Mouse (Mus musculus) ES-Bruce4 (cell line): Measurements from ENCODE around the gene Rpgrip1. TPM values are rescaled to one million over a fixed set of nuclear protein-coding genes. Genes with fewer than 3 reads are reported as not detected.

Experiments
- H3K27ac ChIP-seq: 2 replicates; pipeline ENCODE4 v1.5.1; 2012; ENCODE audit warnings: low read length, inconsistent platforms; ENCODE audit not compliant: insufficient read depth
- H3K27me3 ChIP-seq: 2 replicates; pipeline ENCODE4 v1.6.1; 2012; ENCODE audit warnings: mild to moderate bottlenecking, low read length, inconsistent platforms; ENCODE audit not compliant: control insufficient read depth, poor library complexity, insufficient read depth, severe bottlenecking
- H3K36me3 ChIP-seq: 2 replicates; pipeline ENCODE4 v1.6.1; 2012; ENCODE audit warnings: inconsistent platforms, mild to moderate bottlenecking, low read length, moderate library complexity; ENCODE audit not compliant: control insufficient read depth, poor library complexity, insufficient read depth, severe bottlenecking
- H3K4me1 ChIP-seq: one replicate; pipeline ENCODE4 v1.8.1; 2011; ENCODE audit warnings: low read length; ENCODE audit not compliant: control insufficient read depth, insufficient read depth
- H3K4me3 ChIP-seq: 2 replicates; pipeline ENCODE4 v1.5.1; 2011; ENCODE audit warnings: low read depth, mild to moderate bottlenecking, low read length
- H3K9ac ChIP-seq: 2 replicates; pipeline ENCODE4 v1.6.1; 2012; ENCODE audit warnings: low read depth, mild to moderate bottlenecking, inconsistent platforms; ENCODE audit not compliant: poor library complexity, severe bottlenecking
- H3K9me3 ChIP-seq: replicated peaks from 2 replicates; pipeline ENCODE4 v1.6.1; 2012; ENCODE audit warnings: mild to moderate bottlenecking, low read length, inconsistent platforms; ENCODE audit not compliant: control insufficient read depth, poor library complexity, insufficient read depth, severe bottlenecking
- CTCF ChIP-seq: IDR thresholded peaks from one replicate; pipeline ENCODE4 v1.8.1; 2011; ENCODE audit warnings: low read depth, low read length
- EP300 ChIP-seq: IDR thresholded peaks from 2 replicates; pipeline ENCODE4 v1.6.1; 2011; ENCODE audit warnings: low read depth, low read length; ENCODE audit not compliant: insufficient read depth
- POLR2A ChIP-seq: IDR thresholded peaks from one replicate; pipeline ENCODE4 v1.8.1; 2011; ENCODE audit warnings: low read length; ENCODE audit not compliant: insufficient read depth
- polyA plus RNA-seq: library from polyadenylated mRNA; stranded (reverse); fragments of >200 nt; gene quantifications from 2 replicates; pipeline ENCODE4 v1.2.4, GENCODE M21; 2011; ENCODE audit warnings: low read depth; ENCODE audit not compliant: missing spikeins, insufficient read depth, insufficient read length

Rpgrip1 gene
- polyA plus RNA-seq, 1 experiment = 6.7 TPM

DNA sequence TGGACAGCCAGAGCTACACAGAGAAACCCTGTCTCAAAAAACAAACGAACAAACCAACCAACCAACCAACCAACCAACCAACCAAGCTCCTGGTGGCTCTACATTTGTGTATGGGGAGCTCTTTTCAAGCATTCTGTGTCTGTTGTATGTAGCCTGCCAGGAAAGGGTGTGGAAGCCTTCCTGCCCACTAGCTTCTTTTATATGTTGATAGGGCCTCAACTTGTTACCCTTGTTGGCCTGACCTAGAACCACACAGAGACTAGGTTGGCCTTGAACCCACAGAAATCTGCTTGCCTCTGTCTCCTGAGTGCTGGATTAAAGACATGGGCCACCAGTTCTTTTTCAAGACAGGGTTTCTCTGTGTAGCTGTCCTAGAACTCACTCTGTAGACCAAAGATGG lies 3.6 kb downstream of the Rpgrip1 start:
- TF ChIP-seq POLR2A (no peak), EP300 (no peak), CTCF (no peak)
- Histone ChIP-seq H3K27ac (no peak overlapping the region), H3K4me1 (peaks cover 2% of the 10 kb centered on the region)

DNA sequence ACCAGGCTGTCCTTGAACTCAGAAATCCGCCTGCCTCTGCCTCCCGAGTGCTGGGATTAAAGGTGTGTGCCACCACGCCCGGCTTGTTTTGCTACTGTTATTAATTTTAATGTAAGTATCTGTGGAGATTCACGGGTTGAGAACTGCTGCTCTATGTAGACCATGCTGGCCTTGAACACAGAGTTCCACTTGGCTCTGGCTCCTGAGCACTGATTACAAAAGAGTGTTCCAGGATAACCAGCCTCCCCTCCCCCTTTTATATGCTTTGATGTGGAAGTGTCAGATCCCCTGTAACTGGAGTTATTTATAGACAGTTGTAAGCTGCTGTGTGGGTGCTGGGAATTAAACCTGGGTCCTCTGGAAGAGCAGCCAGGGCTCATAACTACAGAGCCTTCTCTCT lies 6.7 kb downstream of the Rpgrip1 start:
- H3K9ac ChIP-seq = no peak overlapping the region
- H3K9me3 ChIP-seq = no peaks in the 10 kb centered on the region
- no peaks in the 10 kb centered on the region for H3K27me3 ChIP-seq
- H3K4me3 ChIP-seq = no peak overlapping the region
- H3K36me3 ChIP-seq = no peaks in the 10 kb centered on the region
- H3K27ac ChIP-seq = no peak overlapping the region
- H3K4me1 ChIP-seq = peaks cover 2% of the 10 kb centered on the region
- TF ChIP-seq EP300 = no peak
- no peak for TF ChIP-seq POLR2A
- no peak for TF ChIP-seq CTCF

More for the DNA sequence above, 3.6 kb downstream of the Rpgrip1 start:
- Histone ChIP-seq H3K4me3 (no peak overlapping the region), H3K9me3 (no peaks in the 10 kb centered on the region), H3K27me3 (no peaks in the 10 kb centered on the region), H3K9ac (no peak overlapping the region), H3K36me3 (no peaks in the 10 kb centered on the region)

DNA sequence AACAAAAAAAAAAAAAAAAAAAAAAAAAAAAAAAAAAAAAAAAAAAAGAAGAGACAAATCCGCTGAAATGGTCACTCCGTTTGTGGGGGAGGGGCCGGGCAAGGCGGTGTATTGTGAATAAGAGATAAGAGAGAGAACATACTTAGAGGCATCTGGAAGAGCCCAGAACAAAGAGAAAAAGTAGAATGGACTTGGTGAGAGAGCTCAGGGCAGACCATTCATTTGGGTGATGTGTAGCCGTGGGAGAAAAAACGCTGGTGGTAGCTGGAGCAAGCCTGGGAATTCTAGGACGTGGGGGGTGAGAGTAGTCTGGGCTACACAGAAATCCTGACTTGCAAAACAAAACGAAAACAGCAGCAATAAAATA lies 7.9 kb downstream of the Rpgrip1 start:
- TF ChIP-seq POLR2A (no peak), EP300 (no peak), CTCF (no peak)
- Histone ChIP-seq H3K27me3 (no peaks in the 10 kb centered on the region), H3K27ac (peak overlapping the region; percentile 26; the same call in 1 of the 2 replicates), H3K36me3 (no peaks in the 10 kb centered on the region), H3K9me3 (no peaks in the 10 kb centered on the region), H3K4me1 (peaks cover 2% of the 10 kb centered on the region), H3K4me3 (no peak overlapping the region), H3K9ac (peak overlapping the region; percentile 11; the same call in 1 of the 2 replicates)

- no peak for TF ChIP-seq CTCF
- no peak for TF ChIP-seq EP300
- no peak for TF ChIP-seq POLR2A
- Histone ChIP-seq H3K27ac (peak overlapping the region; percentile 26), H3K4me1 (peaks cover 2% of the 10 kb centered on the region), H3K27me3 (no peaks in the 10 kb centered on the region), H3K4me3 (peak overlapping the region; percentile 25), H3K9me3 (no peaks in the 10 kb centered on the region), H3K9ac (peak overlapping the region; percentile 47), H3K36me3 (no peaks in the 10 kb centered on the region)
Observed at GRCm38 (mm10) chr14:52118823-52119608, 8.5 kb downstream of the Rpgrip1 start.

- Histone ChIP-seq H3K9me3 (no peaks in the 10 kb centered on the region), H3K36me3 (no peaks in the 10 kb centered on the region), H3K4me3 (no peak overlapping the region), H3K9ac (peak overlapping the region; percentile 47; the same call in 1 of the 2 replicates), H3K27me3 (no peaks in the 10 kb centered on the region), H3K4me1 (peaks cover 2% of the 10 kb centered on the region), H3K27ac (no peak overlapping the region)
- TF ChIP-seq CTCF (no peak), EP300 (no peak), POLR2A (no peak)
Observed at GRCm38 (mm10) chr14:52120169-52120568, 9.7 kb downstream of the Rpgrip1 start.

DNA sequence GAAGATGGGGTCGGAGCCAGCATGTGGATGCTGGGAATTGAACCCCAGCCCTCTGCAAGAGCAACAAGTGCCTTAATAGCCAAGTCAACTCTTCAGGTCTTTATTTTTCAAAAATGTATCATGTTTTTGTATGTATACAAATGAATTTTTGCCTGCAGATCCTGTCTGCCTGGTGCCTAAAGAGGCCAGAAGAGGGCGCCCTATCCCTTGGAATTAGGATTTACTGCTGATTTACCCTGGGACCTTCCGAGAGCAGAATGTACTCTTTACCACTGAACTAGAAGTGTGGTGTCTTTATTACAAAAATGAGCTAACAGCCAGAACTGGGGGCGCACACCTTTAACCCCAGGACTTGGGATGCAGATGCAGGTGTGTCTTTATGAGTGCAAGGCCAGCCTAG lies 13.4 kb downstream of the Rpgrip1 start:
- Histone ChIP-seq H3K27ac (no peak overlapping the region), H3K9ac (no peak overlapping the region), H3K36me3 (no peaks in the 10 kb centered on the region), H3K4me1 (no peaks in the 10 kb centered on the region), H3K9me3 (no peaks in the 10 kb centered on the region), H3K4me3 (no peak overlapping the region), H3K27me3 (no peaks in the 10 kb centered on the region)
- TF ChIP-seq CTCF = peak; percentile 57
- TF ChIP-seq EP300 = no peak
